Mouse (Mus musculus) ES-E14 (cell line): Measurements from ENCODE around the gene Lhfpl2.

Experiments
- CHD2 ChIP-seq: IDR thresholded peaks from 2 replicates; pipeline ENCODE4 v1.6.1; 2014; ENCODE audit warnings: mild to moderate bottlenecking, low read depth, low read length, inconsistent platforms
- HCFC1 ChIP-seq: IDR thresholded peaks from 2 replicates; pipeline ENCODE4 v1.6.1; 2012; ENCODE audit warnings: low read length, inconsistent platforms, borderline replicate concordance; ENCODE audit not compliant: insufficient read depth
- MAFK ChIP-seq: IDR thresholded peaks from 2 replicates; pipeline ENCODE4 v1.6.1; 2014; ENCODE audit warnings: mild to moderate bottlenecking, low read depth, low read length, inconsistent platforms; ENCODE audit not compliant: insufficient read depth
- ZC3H11A ChIP-seq: IDR thresholded peaks from 2 replicates; pipeline ENCODE4 v1.6.1; 2012; ENCODE audit warnings: low read depth, mild to moderate bottlenecking, inconsistent platforms, low read length, borderline replicate concordance
- ZNF384 ChIP-seq: IDR thresholded peaks from 2 replicates; pipeline ENCODE4 v1.6.1; 2012; ENCODE audit warnings: low read depth, low read length, inconsistent platforms

DNA sequence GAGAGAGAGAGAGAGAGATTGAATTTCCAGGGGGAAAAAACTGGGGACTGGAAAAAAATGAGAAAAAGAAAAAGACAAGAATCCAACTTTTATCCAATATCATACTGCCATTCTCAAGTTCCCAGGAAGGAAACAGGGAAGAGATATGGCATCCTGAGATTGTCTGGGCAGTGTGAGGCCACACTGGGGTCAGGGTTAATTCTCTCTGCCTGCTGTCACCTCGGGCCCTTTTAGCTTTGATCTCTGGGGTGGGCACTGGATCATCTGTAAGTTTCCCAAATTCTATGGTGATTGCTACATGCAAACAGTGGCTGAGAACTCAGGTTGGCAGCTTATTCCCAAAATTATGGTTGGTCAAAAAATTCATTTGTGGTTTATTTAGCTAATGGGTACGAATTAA lies 33.8 kb downstream of the Lhfpl2 start:
- no peak for TF ChIP-seq CHD2
- TF ChIP-seq ZNF384 = no peak
- TF ChIP-seq MAFK = no peak
- no peak for TF ChIP-seq ZC3H11A
- no peak for TF ChIP-seq HCFC1
